In genomic region chr16:30981345-30981744, GRCm38 (mm10) we compare ENCODE assay signal across 10 mouse cellular contexts.
DNase-seq lines count a peak whose midpoint lies in the region; ATAC-seq and TF ChIP-seq lines count a peak whose summit lies in the region.
"Had no signal": no experiment of that assay in that cellular context is flagged by ENCODE, and none has a peak within 500 bp of the region (broad histone marks: within the 10 kb centered on the region; RNA-seq: fewer than 3 reads in every experiment).

No protein-coding gene starts in this region.

- intact Hi-C loops in left cerebral cortex, postnatal 4 days (cut with DNase I): no loop called here
- intact Hi-C loops in gastrocnemius, postnatal 36 days (cut with DNase I): no loop called here

- H3K27me3 ChIP-seq in forebrain, embryonic 12.5 days: no peaks in the 10 kb centered on the region
- H3K27me3 ChIP-seq in thymus, adult 2 months (ENCODE audit: control insufficient read depth, insufficient read depth, low read length): no peaks in the 10 kb centered on the region
- H3K27me3 ChIP-seq: heart, embryonic 13.5 days had no signal

- H3K27ac ChIP-seq in forebrain, embryonic 12.5 days: no peak overlapping the region
- H3K27ac ChIP-seq in thymus, adult 2 months (ENCODE audit: control insufficient read depth, insufficient read depth, low read length): no peak overlapping the region
- H3K27ac ChIP-seq: heart, embryonic 13.5 days had no signal

- no peak for TF ChIP-seq CTCF in thymus, adult 2 months (IDR thresholded peaks at IDR 0.05; ENCODE audit: borderline replicate concordance, control insufficient read depth, extremely low read depth, insufficient read depth, low read length, poor library complexity)

- no peaks in the 10 kb centered on the region for H3K9me3 ChIP-seq in forebrain, embryonic 12.5 days
- H3K9me3 ChIP-seq: heart, embryonic 13.5 days had no signal

- H3K4me3 ChIP-seq in forebrain, embryonic 12.5 days (replicated peaks): no peak overlapping the region
- no peak overlapping the region for H3K4me3 ChIP-seq in thymus, adult 2 months (ENCODE audit: control insufficient read depth, insufficient read depth, low read length)
- H3K4me3 ChIP-seq: heart, embryonic 13.5 days; myocyte had no signal

- no peak overlapping the region for H3K9ac ChIP-seq in forebrain, embryonic 12.5 days
- H3K9ac ChIP-seq: heart, embryonic 13.5 days had no signal

- no peak for TF ChIP-seq POLR2A in thymus, adult 2 months (IDR thresholded peaks at IDR 0.05; ENCODE audit: control insufficient read depth, extremely low read depth, insufficient read depth, low read length, poor library complexity)

- ATAC-seq in forebrain, embryonic 12.5 days (ENCODE audit: low FRiP score): no peak

- no peaks in the 10 kb centered on the region for H3K36me3 ChIP-seq in forebrain, embryonic 12.5 days (replicated peaks)
- H3K36me3 ChIP-seq in thymus, adult 2 months (ENCODE audit: control insufficient read depth, insufficient read depth, low read length): no peaks in the 10 kb centered on the region
- H3K36me3 ChIP-seq: heart, embryonic 13.5 days had no signal

- DNase-seq in left cerebral cortex, postnatal 4 days: peak; percentile 63
- no peak for DNase-seq in left cerebral cortex, adult 18-20 months (ENCODE audit: low spot score in 2 of 2)
- DNase-seq in cerebellum, adult 11-12 months: peak; percentile 90
- peak; percentile 80 to 84 for DNase-seq in gastrocnemius, postnatal 36 days
- DNase-seq in lung, postnatal 14 days: peak; percentile 70
- DNase-seq in thymus, adult 2 months: no peak
- no peak for DNase-seq in right cerebral cortex, postnatal 4 days

- peaks cover 27% of the 10 kb centered on the region for H3K4me1 ChIP-seq in forebrain, embryonic 12.5 days
- no peaks in the 10 kb centered on the region for H3K4me1 ChIP-seq in thymus, adult 2 months (replicated peaks; ENCODE audit: control insufficient read depth, insufficient read depth, low read length)

- WGBS in forebrain, embryonic 12.5 days: 92% methylated on average over 10 of the region's 10 CpGs
- 82% methylated on average over 10 of the region's 10 CpGs for WGBS in thymus, adult 2 months

- no peak overlapping the region for H3K4me2 ChIP-seq in forebrain, embryonic 12.5 days
- H3K4me2 ChIP-seq: heart, embryonic 13.5 days had no signal

Comparison
In these comparisons a context has a peak if more than half of its experiments do, and no peak if none do; other contexts are left out.
1. DNase-seq: peak in left cerebral cortex, postnatal 4 days (single experiment), cerebellum, adult 11-12 months (single experiment), gastrocnemius, postnatal 36 days (2 of 2) and lung, postnatal 14 days (single experiment); none in left cerebral cortex, adult 18-20 months (0 of 2), thymus, adult 2 months (single experiment) and right cerebral cortex, postnatal 4 days (single experiment).